Mouse (Mus musculus): Measurements from ENCODE around the gene Dnmt3a. TPM values are rescaled to one million over a fixed set of nuclear protein-coding genes. Genes with fewer than 3 reads are reported as not detected.

Gene Dnmt3a
- polyA plus RNA-seq, 2 experiments: 48.7 to 74.5 TPM

GRCm38 (mm10) chr12:3810455-3810854 lies 4.6 kb downstream of the Dnmt3a start:
- Histone ChIP-seq H3K36me3 (ENCODE audit: control insufficient read depth, insufficient read depth, low read length) (peaks cover 3% of the 10 kb centered on the region; the same call in 1 of the 2 replicates), H3K4me1 (ENCODE audit: control insufficient read depth, insufficient read depth, low read length) (peaks cover 39% of the 10 kb centered on the region), H3K9me3 (ENCODE audit: control insufficient read depth, low read length) (no peaks in the 10 kb centered on the region), H3K27ac (replicated peaks; ENCODE audit: low read depth, low read length) (0 out of 2 replicates have a peak overlapping the region, but pooled peaks have one; percentile 33), H3K9ac (ENCODE audit: low read depth, low read length, severe bottlenecking) (peak overlapping the region; percentile 32; the same call in 1 of the 2 replicates), H3K4me2 (replicated peaks; ENCODE audit: low read depth, low read length, severe bottlenecking) (peak overlapping the region; percentile 20; the same call in 1 of the 2 replicates), H3K4me3 (replicated peaks; ENCODE audit: low read length) (no peak overlapping the region), H3K27me3 (ENCODE audit: control insufficient read depth, insufficient read depth, low read length) (no peaks in the 10 kb centered on the region)
- TF ChIP-seq POLR2A (IDR thresholded peaks at IDR 0.05; ENCODE audit: borderline replicate concordance, extremely low read depth, insufficient read depth, insufficient read length): no peak
- WGBS: 28% methylated on average over 3 of the region's 4 CpGs
- DNase-seq (ENCODE audit: low spot score): no peak
- ATAC-seq (ENCODE audit: low FRiP score, low read depth): no peak

- H3K4me1 ChIP-seq (ENCODE audit: control insufficient read depth, insufficient read depth, low read length): peaks cover 35% of the 10 kb centered on the region
- H3K9me3 ChIP-seq (ENCODE audit: control insufficient read depth, low read length): no peaks in the 10 kb centered on the region
- no peak for DNase-seq (ENCODE audit: low spot score)
- TF ChIP-seq POLR2A (IDR thresholded peaks at IDR 0.05; ENCODE audit: borderline replicate concordance, extremely low read depth, insufficient read depth, insufficient read length): no peak
- H3K9ac ChIP-seq (ENCODE audit: low read depth, low read length, severe bottlenecking): no peak overlapping the region
- H3K4me2 ChIP-seq (replicated peaks; ENCODE audit: low read depth, low read length, severe bottlenecking): 0 out of 2 replicates have a peak overlapping the region, but pooled peaks have one; percentile 6
- no peak overlapping the region for H3K27ac ChIP-seq (replicated peaks; ENCODE audit: low read depth, low read length)
- no peak overlapping the region for H3K4me3 ChIP-seq (replicated peaks; ENCODE audit: low read length)
- WGBS: 25% methylated on average over 5 of the region's 5 CpGs
- no peaks in the 10 kb centered on the region for H3K27me3 ChIP-seq (ENCODE audit: control insufficient read depth, insufficient read depth, low read length)
- H3K36me3 ChIP-seq (ENCODE audit: control insufficient read depth, insufficient read depth, low read length): peaks cover 3% of the 10 kb centered on the region; the same call in 1 of the 2 replicates
- no peak for ATAC-seq (ENCODE audit: low FRiP score, low read depth)
These were observed 5.8 kb downstream of the Dnmt3a start for GRCm38 (mm10) chr12:3811596-3811995.

- DNase-seq (ENCODE audit: low spot score) (no peak), ATAC-seq (ENCODE audit: low FRiP score, low read depth) (no peak)
- no peak overlapping the region for H3K9ac ChIP-seq (ENCODE audit: low read depth, low read length, severe bottlenecking)
- H3K4me3 ChIP-seq (replicated peaks; ENCODE audit: low read length): no peak overlapping the region
- no peak overlapping the region for H3K27ac ChIP-seq (replicated peaks; ENCODE audit: low read depth, low read length)
- peaks cover 3% of the 10 kb centered on the region for H3K36me3 ChIP-seq (ENCODE audit: control insufficient read depth, insufficient read depth, low read length)
- TF ChIP-seq POLR2A (IDR thresholded peaks at IDR 0.05; ENCODE audit: borderline replicate concordance, extremely low read depth, insufficient read depth, insufficient read length): no peak
- H3K4me2 ChIP-seq (replicated peaks; ENCODE audit: low read depth, low read length, severe bottlenecking): no peak overlapping the region
- peaks cover 38% of the 10 kb centered on the region for H3K4me1 ChIP-seq (ENCODE audit: control insufficient read depth, insufficient read depth, low read length)
- no peaks in the 10 kb centered on the region for H3K27me3 ChIP-seq (ENCODE audit: control insufficient read depth, insufficient read depth, low read length)
- no peaks in the 10 kb centered on the region for H3K9me3 ChIP-seq (ENCODE audit: control insufficient read depth, low read length)
- WGBS: 48% methylated on average over 6 of the region's 6 CpGs
These were observed 6.4 kb downstream of the Dnmt3a start for GRCm38 (mm10) chr12:3812251-3812650.

GRCm38 (mm10) chr12:3813138-3813537 lies 7.3 kb downstream of the Dnmt3a start:
- ATAC-seq (ENCODE audit: low FRiP score, low read depth) (no peak), DNase-seq (ENCODE audit: low spot score) (no peak)
- Histone ChIP-seq H3K4me2 (replicated peaks; ENCODE audit: low read depth, low read length, severe bottlenecking) (no peak overlapping the region), H3K9me3 (ENCODE audit: control insufficient read depth, low read length) (no peaks in the 10 kb centered on the region), H3K27ac (replicated peaks; ENCODE audit: low read depth, low read length) (no peak overlapping the region), H3K36me3 (ENCODE audit: control insufficient read depth, insufficient read depth, low read length) (peaks cover 3% of the 10 kb centered on the region), H3K27me3 (ENCODE audit: control insufficient read depth, insufficient read depth, low read length) (no peaks in the 10 kb centered on the region), H3K4me3 (replicated peaks; ENCODE audit: low read length) (no peak overlapping the region), H3K4me1 (ENCODE audit: control insufficient read depth, insufficient read depth, low read length) (peaks cover 40% of the 10 kb centered on the region), H3K9ac (ENCODE audit: low read depth, low read length, severe bottlenecking) (no peak overlapping the region)
- no peak for TF ChIP-seq POLR2A (IDR thresholded peaks at IDR 0.05; ENCODE audit: borderline replicate concordance, extremely low read depth, insufficient read depth, insufficient read length)
- 88% methylated on average over 8 of the region's 8 CpGs for WGBS

- Histone ChIP-seq H3K4me1 (ENCODE audit: control insufficient read depth, insufficient read depth, low read length) (peaks cover 28% of the 10 kb centered on the region), H3K9me3 (ENCODE audit: control insufficient read depth, low read length) (no peaks in the 10 kb centered on the region), H3K27me3 (ENCODE audit: control insufficient read depth, insufficient read depth, low read length) (no peaks in the 10 kb centered on the region), H3K9ac (ENCODE audit: low read depth, low read length, severe bottlenecking) (no peak overlapping the region), H3K4me2 (replicated peaks; ENCODE audit: low read depth, low read length, severe bottlenecking) (no peak overlapping the region), H3K4me3 (replicated peaks; ENCODE audit: low read length) (no peak overlapping the region), H3K27ac (replicated peaks; ENCODE audit: low read depth, low read length) (no peak overlapping the region), H3K36me3 (ENCODE audit: control insufficient read depth, insufficient read depth, low read length) (peaks cover 7% of the 10 kb centered on the region)
- DNase-seq (ENCODE audit: low spot score) (no peak), ATAC-seq (ENCODE audit: low FRiP score, low read depth) (no peak)
- 55% methylated on average over 6 of the region's 6 CpGs for WGBS
- TF ChIP-seq POLR2A (IDR thresholded peaks at IDR 0.05; ENCODE audit: borderline replicate concordance, extremely low read depth, insufficient read depth, insufficient read length): no peak
These were observed 9.6 kb downstream of the Dnmt3a start for GRCm38 (mm10) chr12:3815386-3815785.

All from limb, embryonic 14.5 days (tissue).